Mouse (Mus musculus): ENCODE results near the gene Atl3.

Gene Atl3

DNA sequence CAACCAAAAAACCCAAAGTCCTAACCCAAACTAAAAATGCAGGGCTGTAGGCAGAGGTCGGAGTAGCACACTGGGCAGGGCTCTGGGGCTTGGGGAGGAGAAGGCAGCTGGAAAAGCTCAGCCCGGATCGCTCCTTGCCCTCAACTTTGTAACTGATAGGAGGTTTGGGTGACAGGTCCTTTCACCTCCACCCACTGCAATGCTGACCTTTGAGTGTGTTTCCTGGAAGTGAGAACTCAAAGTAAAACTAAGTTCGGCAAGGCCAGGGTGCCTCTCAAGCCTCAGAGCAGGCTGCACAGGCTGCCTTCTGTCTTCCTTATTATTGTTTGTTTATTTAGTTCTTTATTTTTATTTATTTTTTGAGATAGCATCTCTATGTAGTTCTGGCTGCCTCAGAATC lies 66.1 kb downstream of the Atl3 start:
- CTCF ChIA-PET, result no interaction called here

DNA sequence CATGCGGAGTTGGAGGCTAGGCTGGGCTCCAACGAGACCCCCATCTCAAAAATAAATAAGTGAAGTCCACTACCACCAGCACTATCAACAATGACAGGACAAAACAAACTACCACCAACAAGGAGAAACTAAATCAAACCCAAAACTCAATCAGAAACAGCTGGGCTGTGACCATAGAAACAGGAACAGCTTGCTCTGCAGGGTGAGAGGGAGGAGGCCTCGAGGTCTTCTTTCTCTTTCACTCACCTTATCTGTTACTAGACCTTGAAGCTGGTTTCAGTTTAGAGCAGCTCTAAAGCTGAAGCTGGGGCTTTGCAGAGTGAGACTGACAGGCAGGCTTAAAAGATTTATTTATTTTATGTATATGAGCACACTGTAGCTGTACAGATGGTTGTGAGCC lies 67.6 kb downstream of the Atl3 start:
- CTCF ChIA-PET, result no interaction called here

DNA sequence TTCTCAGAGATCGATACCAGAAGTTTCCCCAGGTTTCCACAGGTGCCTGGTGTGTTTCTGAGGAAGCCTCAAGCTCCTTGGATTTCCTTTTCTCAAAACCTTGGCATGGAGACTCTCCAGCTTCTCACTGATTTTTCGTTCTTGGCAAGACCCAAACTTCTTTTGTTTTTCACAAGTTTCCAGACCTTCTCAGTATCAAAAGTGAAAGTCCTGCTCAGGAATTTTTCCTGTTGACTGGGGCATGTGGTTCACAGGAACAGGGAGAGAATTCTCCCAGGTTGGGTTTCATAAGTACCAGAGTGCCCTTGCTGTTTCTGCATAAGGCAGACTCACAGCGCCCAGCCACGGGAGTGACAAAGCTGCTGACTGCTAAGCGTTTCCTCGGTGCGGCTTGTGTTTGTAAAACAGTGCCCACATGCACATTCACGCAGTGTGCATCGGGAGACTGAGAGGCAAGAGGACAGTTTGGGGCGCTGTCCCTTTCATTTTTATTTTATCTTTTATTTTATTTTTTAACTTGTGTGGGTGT lies 68.8 kb downstream of the Atl3 start:
- CTCF ChIA-PET, result no interaction called here

DNA sequence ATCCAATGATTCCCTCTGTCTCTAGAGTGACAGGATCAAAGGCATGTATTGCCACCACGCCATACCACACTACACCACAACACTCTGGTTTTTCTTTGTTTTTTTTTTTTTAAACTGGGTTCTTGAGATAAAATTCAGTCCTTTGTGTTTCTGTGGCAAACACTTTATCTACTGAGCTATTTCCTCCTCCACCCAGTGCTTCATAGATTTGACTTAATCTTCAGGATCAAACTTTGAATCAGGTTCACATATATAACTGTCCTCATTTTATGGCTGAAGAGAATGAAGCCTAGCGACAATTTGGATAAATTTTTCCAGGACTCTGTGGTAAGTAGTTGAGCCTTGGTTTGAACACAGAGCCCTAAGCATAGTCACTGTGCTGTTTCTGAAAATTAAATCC lies 69.8 kb downstream of the Atl3 start:
- CTCF ChIA-PET, result no interaction called here

DNA sequence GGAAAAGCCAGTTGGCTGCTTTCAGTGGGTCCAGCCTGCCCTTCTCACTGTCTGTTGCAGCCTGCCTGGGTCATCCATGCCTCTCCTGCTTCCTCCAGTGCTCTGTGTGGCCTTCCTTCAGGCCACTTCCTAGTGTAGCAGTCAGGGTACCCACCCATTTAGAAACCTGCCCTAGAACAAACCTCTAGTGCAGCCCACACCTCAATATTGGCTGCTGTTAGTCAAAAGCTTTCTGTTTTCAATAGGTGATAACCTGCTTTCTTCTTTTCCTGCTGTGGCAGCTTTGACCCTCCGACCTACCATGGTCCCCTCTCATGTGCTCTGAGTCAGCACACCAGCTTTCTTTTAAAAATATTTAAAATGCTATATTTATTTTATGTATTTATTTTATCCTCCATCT lies 70.6 kb downstream of the Atl3 start:
- CTCF ChIA-PET, result no interaction called here

DNA sequence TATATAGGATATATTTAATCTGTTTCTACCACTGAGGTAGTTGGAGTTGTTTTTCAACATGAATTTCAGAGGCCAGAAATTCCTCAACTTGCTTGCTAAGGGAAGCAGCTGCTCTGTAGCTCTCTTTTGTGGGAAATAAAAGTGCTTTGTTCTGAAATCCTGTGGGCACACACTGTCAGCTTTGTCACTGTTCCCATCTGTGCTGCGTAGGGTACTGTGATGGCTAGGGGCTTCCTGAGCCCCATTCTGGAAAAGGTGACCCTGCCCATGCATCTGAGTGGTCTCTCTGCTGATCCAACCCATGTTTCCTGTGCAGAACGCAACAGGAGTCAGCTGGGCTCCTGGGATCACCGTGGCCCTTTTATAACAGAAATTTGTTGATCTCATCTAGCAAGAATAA lies 73.0 kb downstream of the Atl3 start:
- CTCF ChIA-PET, result interaction anchor here (0.5 kb wide), 1 partner anchor 78 kb away, joined by 3 read pairs; no protein-coding TSS in a partner anchor

DNA sequence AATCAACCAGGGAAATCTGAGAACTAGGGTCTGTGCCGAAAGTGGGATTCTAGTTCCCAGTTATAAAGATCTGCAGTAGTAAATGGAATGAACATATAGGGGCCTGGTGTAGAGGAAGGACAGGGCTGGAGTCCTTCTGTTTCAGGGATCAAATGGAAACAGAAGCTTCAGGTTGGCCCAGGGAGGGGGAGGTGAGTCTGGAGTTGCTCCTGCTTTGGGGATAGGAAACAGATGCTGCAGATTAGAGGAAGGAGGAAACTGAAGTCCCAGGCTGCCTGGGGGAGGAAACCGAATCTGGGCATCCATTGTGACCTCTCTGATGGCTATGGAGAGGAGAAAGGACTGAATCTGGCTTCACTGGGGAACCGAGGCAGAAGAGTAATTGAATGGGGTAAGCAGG lies 74.5 kb downstream of the Atl3 start:
- CTCF ChIA-PET, result no interaction called here

DNA sequence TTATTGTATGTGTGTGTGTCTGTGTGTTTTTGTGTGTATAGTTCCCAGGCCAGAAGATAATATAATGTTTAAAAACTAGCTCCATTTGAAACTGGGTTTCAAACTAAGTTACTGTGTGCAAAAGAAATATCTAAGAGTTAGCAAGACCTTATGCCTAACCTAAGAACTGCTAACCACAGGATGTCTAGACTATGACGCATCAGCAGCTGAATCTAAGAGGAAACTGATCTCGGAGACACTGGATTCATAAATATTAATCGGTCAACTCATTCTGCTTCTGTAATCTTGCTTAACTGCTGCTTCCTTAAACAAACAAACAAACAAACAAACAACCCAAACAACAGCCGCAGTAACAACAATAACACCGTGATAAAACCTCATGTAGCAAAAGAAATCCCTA lies 75.8 kb downstream of the Atl3 start:
- CTCF ChIA-PET, result no interaction called here

DNA sequence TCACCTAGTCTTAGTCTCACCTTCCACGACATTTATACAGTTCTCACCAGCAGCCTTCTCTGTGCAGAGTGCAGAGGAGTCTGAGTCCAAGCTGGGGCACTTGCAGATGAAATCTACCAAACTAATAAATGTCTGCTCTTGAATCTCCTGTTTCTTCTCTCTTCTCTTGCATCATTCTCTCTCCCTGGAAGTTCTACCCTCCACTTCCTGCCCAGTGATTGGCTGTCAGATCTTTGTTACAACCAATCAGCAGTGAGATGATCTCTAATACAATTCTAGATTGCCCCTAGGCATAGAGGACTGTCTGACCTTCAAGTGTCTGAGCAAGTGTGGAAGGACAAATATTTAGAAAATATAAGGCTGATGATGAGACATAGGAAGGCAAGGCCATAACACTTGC lies 82.3 kb downstream of the Atl3 start:
- CTCF ChIA-PET, result no interaction called here

DNA sequence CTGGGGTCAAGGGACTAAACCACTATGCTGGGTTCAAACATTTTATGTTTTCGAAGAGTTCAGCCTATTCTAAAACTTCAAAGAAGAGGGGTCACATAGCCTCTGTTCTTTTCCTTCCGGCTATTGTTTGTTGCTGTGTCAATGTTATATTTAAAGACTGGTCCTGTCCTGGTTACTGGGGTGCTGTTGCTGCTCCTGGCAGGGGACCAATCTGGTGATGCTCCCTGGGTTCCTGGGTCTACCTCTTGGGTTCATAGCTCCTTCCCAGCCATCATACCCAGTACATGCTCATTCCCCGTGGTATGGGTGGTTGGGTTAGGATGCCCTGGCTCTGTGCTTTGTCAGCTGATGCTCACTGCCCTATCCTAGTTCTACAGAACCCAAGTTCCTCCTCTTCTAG lies 83.9 kb downstream of the Atl3 start:
- CTCF ChIA-PET, result no interaction called here

DNA sequence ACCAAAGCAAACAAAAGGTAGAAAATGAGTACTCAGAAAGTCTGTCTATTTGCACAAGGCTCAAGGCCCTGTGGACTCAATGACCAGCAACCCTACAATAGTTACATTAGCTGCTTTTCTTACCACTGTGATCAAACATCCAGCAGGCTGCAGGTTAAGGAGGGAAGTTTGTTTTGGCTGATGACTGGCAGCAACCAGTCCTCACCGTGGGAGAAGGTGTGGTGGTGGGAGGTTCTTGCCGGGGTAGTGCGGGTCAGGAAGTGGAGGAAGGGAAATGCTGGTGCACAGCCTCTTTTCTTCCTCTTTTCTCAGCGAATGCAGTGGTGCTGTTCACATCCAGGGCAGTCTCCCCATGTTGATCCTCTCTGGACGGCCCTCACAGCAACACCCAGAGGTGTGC lies 87.2 kb downstream of the Atl3 start:
- CTCF ChIA-PET, result interaction anchor here (0.5 kb wide), 1 partner anchor 77 kb away, joined by 5 read pairs; no protein-coding TSS in a partner anchor

DNA sequence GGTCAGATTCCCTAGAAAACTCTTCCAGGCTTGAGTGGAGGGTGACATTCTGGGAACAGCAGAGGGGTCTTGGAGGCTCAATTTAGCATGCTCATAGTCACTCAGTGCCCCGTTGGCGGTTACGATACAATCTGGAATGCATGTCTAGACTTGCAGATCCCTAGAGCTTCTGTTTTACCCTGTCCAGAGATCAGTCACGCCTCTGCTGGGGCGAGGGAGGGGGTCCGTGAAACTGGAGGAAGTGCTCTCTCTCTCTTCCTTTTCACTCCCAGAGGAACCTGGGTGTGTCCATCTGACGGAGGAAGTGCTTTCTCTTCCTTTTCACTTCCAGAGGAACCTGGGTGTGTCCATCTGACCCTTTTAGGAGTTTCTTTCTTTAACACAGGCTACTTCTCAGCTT lies 89.3 kb downstream of the Atl3 start:
- CTCF ChIA-PET, result no interaction called here

DNA sequence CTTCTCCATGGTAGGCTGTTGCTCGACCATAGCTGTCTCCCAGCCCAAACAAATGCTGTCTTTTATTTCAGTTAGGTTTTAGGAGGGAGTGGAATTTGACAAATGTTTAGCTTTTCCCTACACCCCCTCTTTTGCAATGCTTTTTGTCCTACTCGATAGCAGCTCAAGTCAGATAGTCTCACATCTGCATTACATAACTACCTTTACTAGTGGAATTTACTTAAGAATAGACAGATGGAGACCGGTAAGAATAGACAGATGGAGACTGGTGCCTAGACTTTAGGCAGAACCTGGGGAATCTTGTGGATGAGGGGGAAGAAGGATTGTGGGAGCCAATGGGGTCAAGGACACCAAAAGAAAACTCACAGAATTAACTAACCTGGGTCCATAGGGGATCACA lies 89.8 kb downstream of the Atl3 start:
- CTCF ChIA-PET, result no interaction called here

DNA sequence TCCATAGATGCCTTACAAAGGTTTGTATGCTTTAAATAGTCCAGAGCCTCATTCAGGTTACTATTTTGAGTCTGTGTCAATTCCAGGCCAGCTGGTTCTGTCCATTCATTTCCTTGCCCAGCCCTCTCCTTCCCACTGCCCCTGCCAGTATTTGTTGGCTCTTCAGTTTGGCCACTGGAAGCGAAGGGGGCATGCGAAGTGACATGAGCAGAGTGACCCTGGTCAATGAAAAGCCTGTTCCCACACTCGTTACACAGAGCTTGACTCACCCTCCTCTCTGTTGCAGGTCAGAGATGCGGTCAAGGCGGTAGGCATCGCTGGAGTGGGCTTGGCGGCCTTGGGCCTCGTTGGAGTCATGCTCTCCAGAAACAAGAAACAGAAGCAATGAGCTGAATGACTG lies 91.4 kb downstream of the Atl3 start:
- CTCF ChIA-PET, result no interaction called here

DNA sequence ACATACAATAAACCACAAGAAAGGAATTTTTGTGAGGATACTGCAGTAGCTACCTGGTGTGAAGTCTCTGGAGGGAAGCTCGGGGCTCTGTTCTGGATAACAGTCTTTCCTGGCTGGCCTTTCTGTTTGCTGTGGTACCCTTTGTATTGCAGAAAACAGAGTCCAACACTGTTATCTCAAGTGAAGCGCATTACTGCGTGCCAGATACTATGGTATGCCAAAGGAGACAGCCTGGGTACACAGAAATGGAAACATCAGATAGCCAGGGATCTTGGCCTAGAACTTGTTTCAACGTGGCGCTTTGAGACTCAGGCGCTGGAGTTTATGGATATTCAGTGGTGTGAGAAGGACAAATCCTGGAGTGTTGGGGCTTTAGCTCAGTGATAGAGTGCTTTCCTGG lies 91.9 kb downstream of the Atl3 start:
- CTCF ChIA-PET, result no interaction called here

All from spleen, embryonic (tissue).